Mouse (Mus musculus) neural tube, embryonic 14.5 days (tissue): ENCODE data around the gene Col6a5. TPM values are rescaled to one million over a fixed set of nuclear protein-coding genes. Genes with fewer than 3 reads are reported as not detected.

Source experiments
- ATAC-seq: fragments of 200-750 bp; cut with Nextera tagmentation; 2 replicates; pipeline ENCODE4 v1.8.0; 2017; ENCODE audit warnings: low read depth, mild to moderate bottlenecking, moderate TSS enrichment, moderate library complexity
- H3K27ac ChIP-seq: fragments of 300-500 bp; sonication (generic); 2 replicates; pipeline ENCODE4 v1.5.1; 2014; ENCODE audit warnings: low read depth, mild to moderate bottlenecking, control low read depth, low read length, moderate library complexity, mixed read lengths
- H3K27me3 ChIP-seq: fragments of 300-500 bp; sonication (generic); 2 replicates; pipeline ENCODE4 v1.6.1; 2014; ENCODE audit warnings: low read length; ENCODE audit not compliant: control insufficient read depth, insufficient read depth
- H3K36me3 ChIP-seq: fragments of 300-500 bp; sonication (generic); 2 replicates; pipeline ENCODE4 v1.6.1; 2014; ENCODE audit warnings: low read length, mixed read lengths; ENCODE audit not compliant: control insufficient read depth, insufficient read depth
- H3K4me1 ChIP-seq: fragments of 300-500 bp; sonication (generic); 2 replicates; pipeline ENCODE4 v1.6.1; 2014; ENCODE audit warnings: low read length; ENCODE audit not compliant: control insufficient read depth, insufficient read depth
- H3K4me2 ChIP-seq: fragments of 300-500 bp; sonication (generic); 2 replicates; pipeline ENCODE4 v1.6.1; 2014; ENCODE audit warnings: mild to moderate bottlenecking, low read depth, low read length, control low read depth
- H3K4me3 ChIP-seq: fragments of 300-500 bp; sonication (generic); 2 replicates; pipeline ENCODE4 v1.5.1; 2014; ENCODE audit warnings: low read depth, low read length, control low read depth, mixed read lengths
- H3K9ac ChIP-seq: fragments of 300-500 bp; sonication (generic); replicated peaks from 2 replicates; pipeline ENCODE4 v1.6.1; 2014; ENCODE audit warnings: low read depth, mild to moderate bottlenecking, control low read depth, low read length, mixed read lengths
- H3K9me3 ChIP-seq: fragments of 300-500 bp; sonication (generic); 2 replicates; pipeline ENCODE4 v1.6.1; 2016; ENCODE audit warnings: low read length; ENCODE audit not compliant: control insufficient read depth
- WGBS: fragments of 180-500 bp; shearing (Covaris S2); extraction: QIAGEN DNeasy Blood & Tissue Kit; methylation state at CpG from one replicate; pipeline ENCODE4 v1.1.7; 2014; 5-methylcytosine and 5-hydroxymethylcytosine counted together
- polyA plus RNA-seq: library from polyadenylated mRNA; unstranded; fragments of >200 nt; fragmentation: Nextera tagmentation; extraction: Ambion mirVana; gene quantifications from 2 replicates; pipeline ENCODE4 v1.2.1, GENCODE M21; 2014

Col6a5 gene
- polyA plus RNA-seq, 1 experiment from 2014 or later: 0.46 TPM

DNA sequence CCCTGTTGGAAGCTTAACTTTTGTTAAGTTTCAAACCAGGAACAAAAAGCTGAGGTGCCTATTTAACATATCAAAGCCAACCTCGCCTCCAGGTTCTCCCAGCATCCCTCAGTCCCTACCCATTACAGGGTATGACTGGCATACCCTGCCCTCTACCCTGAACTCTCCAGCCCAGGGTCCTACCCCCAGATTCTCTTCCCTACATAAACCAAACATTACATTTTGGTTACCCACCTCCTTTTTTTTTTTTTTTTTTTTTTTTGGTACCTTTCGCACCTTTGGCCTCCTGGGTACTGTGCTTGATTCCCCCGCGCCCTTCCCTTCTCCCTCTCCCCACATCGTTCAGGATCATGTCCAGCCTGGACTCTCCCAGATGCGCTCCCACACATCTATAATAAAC is 15.9 kb upstream of the Col6a5 start:
- Histone ChIP-seq H3K4me1 (no peaks in the 10 kb centered on the region), H3K27me3 (no peaks in the 10 kb centered on the region), H3K27ac (no peak overlapping the region), H3K36me3 (no peaks in the 10 kb centered on the region), H3K4me3 (no peak overlapping the region), H3K4me2 (no peak overlapping the region), H3K9me3 (no peaks in the 10 kb centered on the region), H3K9ac (no peak overlapping the region; the same call in 1 of the 2 replicates)
- WGBS: 46% methylated on average over 6 of the region's 6 CpGs
- ATAC-seq: no peak

DNA sequence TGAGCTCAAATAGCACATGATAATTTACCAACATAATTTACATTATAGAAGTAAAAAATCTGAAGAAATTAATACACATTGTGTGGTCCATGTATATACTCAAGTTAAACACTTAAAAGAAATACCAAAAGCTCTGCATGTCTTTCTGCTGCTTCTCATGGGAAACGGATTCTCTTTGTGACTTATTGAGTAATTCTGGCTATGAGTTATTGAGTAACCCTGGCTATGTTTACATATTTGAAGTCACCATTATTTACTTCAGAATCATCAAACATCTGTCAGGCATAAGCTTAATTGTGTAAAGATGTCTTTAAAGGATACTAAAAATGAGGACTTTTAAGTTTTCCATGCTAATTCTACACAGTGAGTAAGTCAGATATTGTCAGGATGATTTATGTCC is 13.3 kb upstream of the Col6a5 start:
- no peaks in the 10 kb centered on the region for H3K27me3 ChIP-seq
- 71% methylated on average over 1 of the region's 1 CpGs for WGBS
- H3K9ac ChIP-seq: no peak overlapping the region
- no peaks in the 10 kb centered on the region for H3K9me3 ChIP-seq
- H3K4me2 ChIP-seq: no peak overlapping the region
- H3K27ac ChIP-seq: no peak overlapping the region
- H3K4me1 ChIP-seq: no peaks in the 10 kb centered on the region
- no peaks in the 10 kb centered on the region for H3K36me3 ChIP-seq
- H3K4me3 ChIP-seq: no peak overlapping the region
- ATAC-seq: no peak

DNA sequence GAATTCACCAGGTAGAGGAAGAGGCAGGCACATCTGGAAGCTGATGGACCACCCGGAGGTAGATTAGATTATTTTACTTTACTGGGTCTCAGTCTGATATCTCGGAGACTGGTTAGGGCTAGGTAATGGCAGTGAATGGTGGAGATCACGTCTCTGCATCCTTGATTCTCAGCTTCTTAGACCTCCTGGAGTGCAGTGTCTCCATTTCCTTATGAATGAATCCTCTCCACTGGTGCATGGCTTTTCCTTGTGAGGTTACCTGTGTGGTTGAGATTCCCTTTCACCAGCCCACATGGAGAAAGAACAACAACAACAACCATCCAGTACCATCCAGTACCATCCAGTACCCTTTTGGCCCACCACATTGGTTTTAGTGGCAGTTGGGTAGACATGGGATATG is 11.6 kb upstream of the Col6a5 start:
- Histone ChIP-seq H3K27me3 (no peaks in the 10 kb centered on the region), H3K9ac (no peak overlapping the region), H3K4me3 (no peak overlapping the region), H3K36me3 (no peaks in the 10 kb centered on the region), H3K4me2 (no peak overlapping the region), H3K9me3 (no peaks in the 10 kb centered on the region), H3K4me1 (no peaks in the 10 kb centered on the region), H3K27ac (no peak overlapping the region)
- 93% methylated on average over 3 of the region's 3 CpGs for WGBS
- no peak for ATAC-seq

DNA sequence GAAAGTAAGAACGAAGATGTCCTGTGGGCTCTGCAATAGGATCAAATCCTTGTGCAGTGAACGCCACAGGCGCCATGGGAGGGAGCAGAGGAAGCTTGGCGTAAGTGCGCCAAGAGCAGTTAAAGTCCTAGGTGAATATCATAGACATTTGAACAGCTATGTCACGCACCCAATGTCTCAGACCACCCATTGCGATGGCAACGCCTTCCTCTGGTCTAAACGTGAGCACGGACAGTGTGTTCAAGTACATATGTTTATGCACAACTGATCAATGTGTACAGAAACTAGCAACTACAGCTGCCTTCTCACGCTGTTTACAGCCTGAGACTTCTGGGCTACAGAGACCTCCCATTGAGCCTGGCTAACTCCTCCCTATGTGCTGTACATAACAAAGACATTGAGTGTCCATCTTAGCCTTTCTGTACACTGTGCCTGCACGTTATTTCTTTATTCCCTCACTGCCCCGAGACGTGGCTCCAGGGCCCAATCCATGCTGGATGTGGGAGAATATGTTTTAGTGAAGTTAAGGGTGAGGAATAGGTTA is 11.0 kb upstream of the Col6a5 start:
- Histone ChIP-seq H3K9ac (no peak overlapping the region), H3K4me1 (no peaks in the 10 kb centered on the region), H3K4me3 (no peak overlapping the region), H3K4me2 (no peak overlapping the region), H3K36me3 (no peaks in the 10 kb centered on the region), H3K27me3 (no peaks in the 10 kb centered on the region), H3K27ac (no peak overlapping the region), H3K9me3 (no peaks in the 10 kb centered on the region)
- ATAC-seq: no peak
- WGBS: 89% methylated on average over 14 of the region's 14 CpGs

DNA sequence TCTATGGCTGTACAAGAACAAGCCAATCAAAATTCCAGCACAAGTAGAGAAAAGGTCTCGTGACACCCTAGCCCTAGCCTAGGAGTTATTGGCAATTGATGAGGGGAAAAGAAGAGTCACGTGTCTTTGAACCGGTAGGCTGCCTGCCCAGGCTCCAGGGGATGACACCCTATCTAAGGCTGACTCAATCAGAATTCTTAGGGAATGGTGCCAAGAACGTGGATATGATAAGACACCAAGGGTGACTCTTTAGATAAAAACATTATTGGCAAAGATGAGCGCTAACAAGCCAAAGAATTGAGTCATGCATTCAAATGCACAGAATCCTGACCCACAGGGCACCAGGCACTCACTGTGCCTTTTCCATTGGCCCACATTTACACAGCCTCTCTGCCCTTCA is 10.5 kb upstream of the Col6a5 start:
- WGBS: 83% methylated on average over 5 of the region's 5 CpGs
- H3K9me3 ChIP-seq: no peaks in the 10 kb centered on the region
- H3K27me3 ChIP-seq: no peaks in the 10 kb centered on the region
- H3K4me3 ChIP-seq: no peak overlapping the region
- no peaks in the 10 kb centered on the region for H3K36me3 ChIP-seq
- H3K4me1 ChIP-seq: no peaks in the 10 kb centered on the region
- no peak for ATAC-seq
- no peak overlapping the region for H3K27ac ChIP-seq
- H3K9ac ChIP-seq: no peak overlapping the region
- no peak overlapping the region for H3K4me2 ChIP-seq

DNA sequence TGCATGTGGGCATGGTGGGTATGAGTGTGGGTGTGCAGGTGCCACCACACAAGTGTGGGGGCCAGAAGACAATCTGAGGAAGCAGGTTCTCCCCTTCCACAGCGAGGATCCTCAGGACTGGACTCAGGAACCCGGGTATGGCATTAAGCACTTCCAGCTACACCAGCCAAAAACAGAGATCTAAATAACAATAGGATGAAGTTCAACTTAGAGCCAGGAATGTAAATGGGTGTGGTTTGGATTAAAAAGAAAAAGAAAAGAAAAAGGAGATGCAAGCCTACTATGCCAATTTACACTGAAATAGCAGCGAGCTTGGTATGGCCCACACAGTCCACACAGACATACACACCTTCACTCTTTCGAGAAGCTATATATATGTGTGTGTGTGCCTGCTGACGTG is 7.5 kb upstream of the Col6a5 start:
- no peaks in the 10 kb centered on the region for H3K9me3 ChIP-seq
- no peak overlapping the region for H3K9ac ChIP-seq
- WGBS: 78% methylated on average over 5 of the region's 5 CpGs
- H3K36me3 ChIP-seq: no peaks in the 10 kb centered on the region
- no peak overlapping the region for H3K4me2 ChIP-seq
- H3K27me3 ChIP-seq: no peaks in the 10 kb centered on the region
- no peak overlapping the region for H3K27ac ChIP-seq
- ATAC-seq: no peak
- no peaks in the 10 kb centered on the region for H3K4me1 ChIP-seq
- no peak overlapping the region for H3K4me3 ChIP-seq

DNA sequence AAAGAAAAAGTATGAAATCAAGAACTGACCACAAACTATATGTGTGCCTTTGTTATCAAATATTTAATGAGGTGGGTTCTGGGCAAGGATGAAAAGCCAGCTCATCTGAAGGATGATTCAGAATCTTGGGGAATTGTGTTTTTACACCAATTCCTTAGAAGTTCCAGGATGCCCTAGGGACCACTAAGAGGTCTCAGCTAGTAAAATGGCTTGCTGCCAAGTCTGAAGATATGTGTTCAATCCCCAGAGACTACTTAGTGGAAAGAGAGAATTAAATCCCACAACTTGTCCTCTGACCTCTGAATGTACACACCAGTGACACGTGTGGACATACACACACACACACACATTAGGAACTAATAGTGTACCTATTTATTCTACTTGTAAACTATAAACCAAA is 1.3 kb downstream of the Col6a5 start:
- Histone ChIP-seq H3K27me3 (no peaks in the 10 kb centered on the region), H3K36me3 (no peaks in the 10 kb centered on the region), H3K4me3 (no peak overlapping the region), H3K9me3 (no peaks in the 10 kb centered on the region), H3K4me2 (no peak overlapping the region), H3K4me1 (no peaks in the 10 kb centered on the region), H3K9ac (no peak overlapping the region), H3K27ac (no peak overlapping the region)
- WGBS: 73% methylated on average over 1 of the region's 1 CpGs
- ATAC-seq: no peak

DNA sequence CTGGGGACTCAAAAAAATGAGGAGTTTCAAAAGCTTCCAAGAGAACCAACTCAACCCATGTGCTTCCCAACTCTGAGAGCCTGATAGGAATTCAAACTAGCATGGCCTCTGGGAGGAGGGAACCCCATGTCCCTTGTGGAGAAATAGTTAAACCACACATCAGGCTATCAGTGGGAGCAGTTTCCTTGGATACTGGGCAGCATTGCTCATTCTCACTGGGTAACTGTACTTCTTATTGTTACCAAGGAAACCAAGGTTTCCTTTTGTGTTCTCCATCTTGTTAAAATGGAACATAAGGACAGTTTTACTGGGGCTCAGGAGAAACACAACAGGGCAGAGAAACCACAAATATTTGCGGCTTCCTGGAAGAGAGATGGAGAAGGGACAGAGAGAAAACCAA is 10.7 kb downstream of the Col6a5 start:
- no peak; the same call in 1 of the 2 replicates for ATAC-seq
- 75% methylated on average over 1 of the region's 1 CpGs for WGBS

DNA sequence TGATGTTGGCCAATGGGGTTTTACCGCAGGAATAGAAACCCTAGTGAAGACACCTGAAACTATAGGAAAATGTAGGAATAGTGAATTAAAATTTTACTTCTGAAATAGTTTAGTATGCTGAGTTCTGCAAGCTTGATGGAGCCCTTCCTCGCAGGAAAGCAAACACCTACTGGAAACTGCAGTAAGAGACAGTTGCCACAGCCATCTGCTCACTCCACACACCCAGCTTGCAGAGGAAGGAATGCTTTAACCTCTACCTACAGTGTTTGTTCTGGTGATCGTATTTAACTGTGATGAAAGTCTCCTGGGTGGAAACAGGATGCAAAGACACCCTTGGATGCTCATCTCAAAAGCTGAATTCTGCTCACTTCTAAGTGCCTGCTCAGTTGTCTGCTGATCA is 12.9 kb downstream of the Col6a5 start:
- no peaks in the 10 kb centered on the region for H3K9me3 ChIP-seq
- no peaks in the 10 kb centered on the region for H3K36me3 ChIP-seq
- no peak overlapping the region for H3K27ac ChIP-seq
- H3K4me2 ChIP-seq: no peak overlapping the region
- no peak overlapping the region for H3K4me3 ChIP-seq
- no peak overlapping the region for H3K9ac ChIP-seq
- ATAC-seq: no peak
- H3K27me3 ChIP-seq: no peaks in the 10 kb centered on the region
- WGBS: 76% methylated on average over 3 of the region's 3 CpGs
- H3K4me1 ChIP-seq: no peaks in the 10 kb centered on the region

More for the DNA sequence above, 10.7 kb downstream of the Col6a5 start:
- Histone ChIP-seq H3K9me3 (no peaks in the 10 kb centered on the region), H3K4me3 (no peak overlapping the region), H3K36me3 (no peaks in the 10 kb centered on the region), H3K27ac (no peak overlapping the region), H3K27me3 (no peaks in the 10 kb centered on the region), H3K4me1 (no peaks in the 10 kb centered on the region), H3K9ac (no peak overlapping the region), H3K4me2 (no peak overlapping the region)

DNA sequence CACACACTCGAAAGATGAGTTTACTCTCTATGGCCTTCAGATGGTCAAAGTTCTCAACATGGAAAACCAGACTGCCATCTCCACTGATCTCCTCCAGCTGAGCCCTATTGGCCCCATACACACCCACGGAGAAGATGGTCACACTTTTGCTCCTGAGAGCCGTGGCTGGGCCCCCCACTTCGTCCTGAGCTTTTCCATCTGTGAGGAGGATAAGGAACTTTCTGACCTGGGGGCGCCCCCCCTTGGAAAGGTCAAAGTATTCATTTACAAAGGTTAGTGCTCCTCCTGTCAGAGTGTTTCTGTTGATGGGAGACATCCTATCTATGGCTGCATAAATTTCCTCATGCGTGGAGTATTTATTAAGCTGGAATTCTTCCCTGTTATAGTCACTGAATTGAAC is 26.6 kb downstream of the Col6a5 start:
- H3K27me3 ChIP-seq: no peaks in the 10 kb centered on the region
- ATAC-seq: no peak
- 80% methylated on average over 6 of the region's 6 CpGs for WGBS
- no peaks in the 10 kb centered on the region for H3K9me3 ChIP-seq
- no peaks in the 10 kb centered on the region for H3K36me3 ChIP-seq
- no peak overlapping the region for H3K27ac ChIP-seq
- H3K4me1 ChIP-seq: no peaks in the 10 kb centered on the region
- no peak overlapping the region for H3K4me2 ChIP-seq
- no peak overlapping the region for H3K4me3 ChIP-seq
- no peak overlapping the region for H3K9ac ChIP-seq
